Mouse (Mus musculus): ENCODE data around the gene St7l. TPM values are rescaled to one million over a fixed set of nuclear protein-coding genes. Genes with fewer than 3 reads are reported as not detected.

Gene St7l
- total RNA-seq, 2 experiments from 2014 or later: 50.4 to 58.7 TPM

GRCm38 (mm10) chr3:104963331-104964276 lies 99.8 kb downstream of the St7l start:
- no peak for DNase-seq

- DNase-seq: no peak
Observed at GRCm38 (mm10) chr3:104965070-104965855, 101.5 kb downstream of the St7l start.

- DNase-seq: no peak
Observed at GRCm38 (mm10) chr3:104965991-104966554, 102.3 kb downstream of the St7l start.

- peak; percentile 91 to 94 for DNase-seq
Observed at GRCm38 (mm10) chr3:104967548-104968300, 103.9 kb downstream of the St7l start.

Other genes with a start within 250 kb of the St7l start
- 10 to 100 TPM; 34.4 to 62.7 TPM for gene Slc16a1, start 225.3 kb upstream of the St7l start, total RNA-seq (2021)
- 1 to 10 TPM; 4.6 to 6.6 TPM for gene Ppm1j, start 82.9 kb upstream of the St7l start, total RNA-seq (2021)
- gene Fam19a3, start 82.2 kb upstream of the St7l start, total RNA-seq (2021): 1 to 10 TPM in 1 of 2 experiments, under 1 TPM in 1; 0.82 to 1.3 TPM
- 100 to 1,000 TPM; 107 to 133 TPM for gene Rhoc, start 75.6 kb upstream of the St7l start, total RNA-seq (2021)
- 10 to 100 TPM; 12.3 to 22.3 TPM for gene Mov10, start 45.4 kb upstream of the St7l start, total RNA-seq (2021)
- 10 to 100 TPM; 89.3 to 98.6 TPM for gene Capza1, start 500 bp downstream of the St7l start, total RNA-seq (2021)
- 10 to 100 TPM; 16.0 to 16.5 TPM for gene Wnt2b, start 97.9 kb downstream of the St7l start, total RNA-seq (2021)
- 10 to 100 TPM; 16.2 to 26.0 TPM for gene Cttnbp2nl, start 189.1 kb downstream of the St7l start, total RNA-seq (2021)
- not detected for gene 4930564D02Rik, start 202.8 kb downstream of the St7l start, total RNA-seq (2021)